Mouse (Mus musculus) cerebellum, adult 11-12 months (tissue): ENCODE measurements around the gene Dyrk1a.

Experiments used
- DNase-seq: peaks from one replicate; pipeline ENCODE4 v3.0.0; 2022

The Dyrk1a gene

DNA sequence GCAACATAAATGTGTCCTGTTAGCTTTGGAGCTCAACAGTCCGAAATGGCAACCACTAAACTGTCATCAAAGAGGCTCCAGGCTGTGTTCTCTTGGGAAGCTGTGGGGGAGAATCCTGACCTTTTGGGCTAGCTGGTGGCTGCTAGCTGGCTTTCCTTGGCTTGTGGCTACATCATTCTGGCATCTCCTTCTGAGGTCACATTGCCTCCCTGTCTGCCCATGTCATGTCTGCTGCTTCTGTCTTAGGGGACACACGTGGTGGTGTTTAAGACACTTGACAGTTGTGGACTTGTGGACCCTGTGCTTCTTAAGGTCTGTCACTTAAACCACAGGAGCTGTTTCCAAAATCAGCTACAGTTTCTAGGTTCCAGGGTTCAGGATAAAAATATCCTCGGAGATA, 21.7 kb downstream of the Dyrk1a start:
- no peak for DNase-seq

DNA sequence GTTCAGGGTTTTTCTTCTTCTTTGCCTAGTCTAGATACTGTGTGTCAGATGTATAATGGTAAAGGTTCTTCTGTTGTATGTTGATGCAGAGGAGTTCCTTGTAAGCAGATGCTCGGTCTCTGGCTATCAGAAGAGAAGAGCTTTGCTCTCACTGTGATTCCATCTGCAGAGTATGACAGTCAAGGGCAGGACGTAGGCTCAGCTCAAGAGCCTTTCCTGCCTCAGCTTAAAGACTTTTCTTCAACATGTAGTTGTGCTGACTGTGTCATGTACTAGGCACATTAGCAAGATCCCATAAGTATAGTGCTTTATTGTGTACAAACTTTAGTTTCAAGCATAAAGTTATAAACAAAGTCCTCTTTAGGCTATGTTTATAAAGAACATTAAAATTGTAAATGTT, 26.8 kb downstream of the Dyrk1a start:
- DNase-seq, result no peak

DNA sequence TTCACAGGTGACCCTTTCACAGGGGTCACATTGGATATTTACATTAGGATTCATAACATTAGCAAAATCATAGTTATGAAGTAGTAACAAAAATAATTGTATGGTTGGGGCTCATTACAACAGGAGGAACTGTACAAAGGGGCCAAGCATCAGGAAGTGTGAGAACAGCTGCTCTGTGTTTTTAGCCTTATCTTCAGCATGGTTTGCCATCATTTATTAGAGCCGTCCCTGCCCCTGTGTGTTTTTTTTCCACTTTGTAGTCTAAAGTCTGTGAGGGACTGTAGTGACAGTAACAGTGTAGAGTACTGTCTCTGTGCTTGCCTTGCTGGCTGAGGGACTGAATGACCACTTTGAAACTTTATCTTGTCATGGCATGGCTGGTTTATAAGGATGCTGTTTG, 27.8 kb downstream of the Dyrk1a start:
- no peak for DNase-seq

DNA sequence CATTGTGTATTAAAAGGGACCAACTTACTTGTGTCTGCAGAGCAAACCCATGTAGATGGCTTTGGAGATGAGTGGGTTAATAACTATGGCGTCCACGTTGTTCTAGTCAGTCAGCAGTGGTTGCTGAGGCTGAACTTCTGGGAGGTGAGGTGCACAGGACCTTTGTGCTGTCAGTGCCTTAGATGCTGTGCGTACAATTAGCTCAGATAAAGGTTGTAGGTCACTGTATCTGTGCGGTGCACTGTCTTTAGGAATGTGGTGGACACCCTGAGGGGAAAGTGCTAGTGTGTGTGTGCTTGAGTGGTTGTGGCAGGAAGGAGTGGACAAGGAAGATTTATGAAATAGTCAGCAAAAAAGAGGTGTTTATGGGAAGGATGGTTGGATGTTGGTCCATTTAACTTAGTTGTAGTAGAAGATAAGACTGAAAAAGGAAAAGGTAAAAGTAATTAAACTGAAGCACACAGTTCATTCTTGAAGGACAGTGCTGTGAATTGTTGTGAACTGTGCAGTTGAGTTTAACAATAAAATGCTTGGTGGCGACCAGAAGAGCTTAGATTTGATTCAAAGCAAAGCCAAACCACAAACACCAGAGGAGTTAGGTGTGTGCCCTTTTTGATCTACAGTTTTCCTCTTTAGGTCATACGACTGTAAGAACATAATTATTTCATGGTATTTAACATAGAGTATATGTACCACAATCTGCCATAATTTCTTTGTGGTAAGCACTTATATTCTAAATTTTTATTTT, 30.3 kb downstream of the Dyrk1a start:
- DNase-seq, result no peak

DNA sequence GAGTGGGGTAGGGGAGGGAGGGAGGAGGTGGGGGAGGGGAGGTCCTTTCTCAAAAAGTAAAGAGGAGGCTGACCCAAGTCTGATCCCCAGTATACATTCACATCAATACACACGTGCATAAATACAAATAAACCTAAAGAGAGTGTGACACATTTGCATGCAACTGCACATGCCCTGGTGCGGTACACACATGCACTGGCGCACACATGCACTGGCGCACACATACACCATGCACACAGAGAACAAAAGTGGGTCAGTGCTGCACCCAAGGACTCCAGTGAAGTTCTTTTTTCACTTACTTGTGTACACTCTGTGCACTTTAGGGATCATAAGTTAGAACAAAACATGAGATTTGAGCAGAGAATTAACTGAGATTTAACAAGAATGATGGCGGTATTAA, 31.3 kb downstream of the Dyrk1a start:
- DNase-seq, result no peak

DNA sequence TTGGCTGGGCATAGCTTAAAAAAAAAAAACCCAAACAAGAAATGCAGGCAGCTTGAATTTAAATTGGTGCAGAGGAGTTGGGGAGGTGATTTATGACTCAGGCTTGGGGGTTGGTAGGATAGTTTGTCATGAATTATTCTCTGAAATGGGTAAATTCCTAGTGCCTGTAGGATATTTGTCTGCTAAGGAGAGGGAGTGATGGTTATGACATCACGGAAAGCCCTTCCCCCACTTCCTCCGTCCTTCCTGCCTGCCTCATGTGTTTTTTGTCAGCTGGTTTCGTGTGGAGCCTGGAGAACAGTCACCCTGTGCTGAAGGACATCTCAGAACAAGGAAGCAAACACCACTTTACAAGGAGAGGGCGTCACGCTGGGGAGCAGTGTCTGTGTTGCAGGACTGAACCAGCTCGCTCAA, 31.7 kb downstream of the Dyrk1a start:
- DNase-seq, result no peak

DNA sequence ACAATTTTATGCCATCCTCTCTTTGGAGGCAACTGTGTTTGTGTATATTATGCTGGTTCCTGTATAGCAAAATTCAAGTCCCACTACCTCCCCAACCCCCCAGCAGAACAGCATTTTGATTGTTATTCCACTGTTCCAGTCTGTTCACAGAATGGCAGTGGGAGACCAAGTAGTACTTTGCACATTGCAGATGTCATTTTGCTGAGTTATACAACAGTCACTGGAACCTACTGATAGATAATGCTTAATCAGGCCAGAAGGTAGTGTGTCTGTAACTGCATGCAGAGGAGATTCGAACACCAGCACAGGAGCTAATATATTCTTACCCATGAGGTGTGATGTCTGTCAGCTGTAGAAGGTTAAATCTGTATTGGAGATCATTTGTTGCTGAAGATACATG, 32.4 kb downstream of the Dyrk1a start:
- no peak for DNase-seq

DNA sequence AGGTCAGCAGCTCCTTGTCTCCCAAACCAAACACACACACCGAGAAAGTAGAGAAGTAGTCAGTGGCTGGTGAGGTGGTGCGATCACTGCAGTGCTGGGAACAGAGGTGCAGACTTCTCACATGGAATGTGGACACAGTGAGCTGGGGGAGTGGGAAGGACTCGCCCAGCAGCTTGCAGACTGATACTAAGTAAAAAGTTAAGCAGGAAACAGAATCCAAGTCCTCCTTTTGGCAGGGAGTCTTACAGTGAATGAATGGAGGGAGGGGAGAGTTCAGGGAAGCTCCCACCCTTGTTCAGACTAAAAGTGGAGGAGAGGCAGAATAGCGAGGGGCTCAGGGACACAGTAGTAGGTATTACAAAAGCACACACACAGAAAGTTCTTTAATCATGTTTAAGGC, 32.9 kb downstream of the Dyrk1a start:
- no peak for DNase-seq

DNA sequence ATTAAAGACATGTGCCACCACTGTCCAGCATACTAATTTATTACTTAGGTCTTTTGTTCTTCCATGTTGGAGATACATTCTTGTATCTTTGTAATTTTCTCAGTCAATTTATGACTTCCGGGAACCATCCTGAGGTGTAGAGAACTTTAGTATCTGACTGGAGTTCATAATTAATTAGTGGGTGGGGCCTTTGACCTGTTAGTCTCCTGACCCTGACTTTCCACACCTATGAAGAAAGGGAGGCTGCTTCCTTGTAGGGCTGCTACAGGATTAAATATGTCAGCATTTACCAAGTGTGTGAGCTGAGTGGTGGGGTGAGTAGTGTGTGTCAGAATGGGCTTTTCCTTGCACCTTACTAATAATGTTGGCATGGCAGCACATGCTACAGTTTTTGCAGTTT, 36.4 kb downstream of the Dyrk1a start:
- DNase-seq, result no peak

DNA sequence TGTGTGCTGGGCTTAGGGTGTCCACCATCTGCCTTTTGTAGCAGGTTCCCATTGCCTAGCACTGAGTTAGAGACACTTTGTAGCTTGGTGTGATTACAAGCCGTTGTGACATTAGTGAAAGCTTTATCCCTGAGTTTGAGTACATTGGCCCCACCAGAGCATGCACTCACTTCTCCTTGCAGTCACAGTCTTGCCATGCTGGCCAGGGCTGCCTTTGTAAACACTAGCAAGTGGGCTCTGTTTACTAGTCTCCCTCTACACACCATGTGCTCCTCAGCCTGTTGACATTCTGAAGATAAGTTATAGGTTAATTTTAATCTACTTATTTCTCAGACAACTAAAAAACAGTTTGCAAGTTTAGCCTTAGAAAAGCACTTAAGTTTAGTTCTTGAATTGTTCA, 37.7 kb downstream of the Dyrk1a start:
- no peak for DNase-seq

DNA sequence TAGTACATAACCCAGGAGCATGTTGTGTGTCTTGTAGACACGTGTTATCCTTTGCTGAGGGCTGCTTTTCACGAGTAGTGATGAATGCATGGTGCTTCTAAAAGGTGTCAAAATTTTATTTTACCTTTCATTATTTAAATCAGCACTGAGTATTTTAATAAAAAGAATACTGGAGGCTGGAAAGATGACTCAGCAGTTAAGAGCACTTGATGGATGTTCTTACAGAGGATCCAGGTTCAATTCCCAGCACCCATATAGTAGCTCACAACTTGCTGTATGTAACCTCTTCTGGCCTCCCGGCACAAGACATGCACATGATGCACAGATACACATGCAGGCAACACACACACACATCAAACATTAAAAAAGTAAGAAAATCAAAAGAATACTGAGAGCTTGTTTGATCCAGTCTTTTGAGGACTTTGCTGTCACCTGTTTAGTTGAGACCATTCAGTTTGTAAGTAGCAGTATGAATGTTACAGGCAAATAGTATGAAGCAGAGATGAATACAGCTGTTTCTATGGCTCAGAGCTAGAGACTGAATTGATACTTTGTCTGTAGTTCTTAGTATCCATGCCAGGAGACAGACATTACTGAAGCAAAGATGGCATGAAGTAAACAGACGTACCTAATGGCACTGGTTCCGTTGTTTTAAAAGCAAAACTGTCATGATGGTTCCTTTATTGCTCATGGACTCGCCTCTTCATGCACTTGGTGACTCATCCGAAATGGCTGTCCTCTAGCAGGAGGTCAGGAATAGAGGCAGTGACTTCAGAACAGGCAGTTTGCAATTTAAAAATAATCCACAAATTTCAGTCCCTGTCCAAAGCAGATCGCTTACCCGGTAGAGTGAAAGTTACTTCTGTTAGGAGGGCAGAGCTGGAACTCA, 39.1 kb downstream of the Dyrk1a start:
- no peak for DNase-seq

DNA sequence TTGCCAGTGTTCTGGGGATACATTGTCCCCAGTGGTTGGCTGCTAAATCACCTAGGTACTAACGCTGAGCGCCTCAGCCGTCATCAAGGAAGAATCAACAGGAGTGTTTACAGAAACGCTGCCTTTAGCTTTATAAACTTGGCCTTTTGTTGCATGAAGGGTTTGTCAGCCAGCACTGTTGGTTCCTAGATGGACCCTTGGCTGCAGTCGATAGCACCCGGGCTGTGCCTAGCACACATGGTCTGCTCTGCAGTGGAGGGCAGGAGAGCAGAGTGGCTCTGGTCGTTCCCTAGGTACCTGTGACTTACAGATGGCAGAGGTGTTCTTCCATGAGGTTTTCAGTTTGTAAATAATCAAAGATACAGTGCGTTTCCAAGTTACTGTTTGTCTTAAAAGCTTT, 42.8 kb downstream of the Dyrk1a start:
- no peak for DNase-seq

DNA sequence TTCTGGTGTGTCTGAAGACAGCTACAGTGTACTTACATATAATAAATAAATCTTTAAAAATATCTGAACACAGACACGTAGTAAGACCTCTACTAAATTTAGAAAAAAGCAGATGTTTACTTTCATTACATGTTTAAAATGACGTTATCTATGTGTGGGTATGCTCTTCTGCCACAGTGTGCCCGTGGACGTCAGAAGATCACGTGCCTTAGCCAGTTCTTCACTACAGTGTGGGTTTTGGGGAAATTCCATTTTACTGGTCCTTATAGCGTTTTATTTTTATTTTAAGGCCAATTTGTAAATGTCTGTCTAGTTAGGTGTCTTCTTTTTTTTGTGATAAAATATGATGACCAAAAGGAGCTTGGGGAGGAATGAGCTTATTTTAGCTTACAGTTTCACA, 47.4 kb downstream of the Dyrk1a start:
- no peak for DNase-seq

DNA sequence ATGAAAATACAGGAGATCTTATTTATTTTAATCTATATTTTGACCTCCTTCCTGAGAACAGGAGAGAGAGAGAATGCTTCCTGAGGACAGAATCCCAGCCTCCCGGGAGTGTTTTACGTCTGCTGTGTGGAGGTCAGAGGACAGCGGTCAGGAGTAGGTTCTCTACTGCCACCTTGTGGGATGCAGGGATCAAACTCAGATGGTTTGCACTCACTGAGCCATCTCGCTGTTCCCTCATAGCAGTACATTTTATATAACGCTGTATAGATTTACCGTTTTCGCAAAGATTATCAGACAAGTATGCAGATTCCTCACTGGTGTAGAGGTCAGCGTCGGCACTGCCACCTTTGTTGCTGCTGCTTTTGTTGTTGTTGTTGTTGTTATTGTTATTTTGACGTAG, 48.7 kb downstream of the Dyrk1a start:
- DNase-seq, result peak; percentile 70

DNA sequence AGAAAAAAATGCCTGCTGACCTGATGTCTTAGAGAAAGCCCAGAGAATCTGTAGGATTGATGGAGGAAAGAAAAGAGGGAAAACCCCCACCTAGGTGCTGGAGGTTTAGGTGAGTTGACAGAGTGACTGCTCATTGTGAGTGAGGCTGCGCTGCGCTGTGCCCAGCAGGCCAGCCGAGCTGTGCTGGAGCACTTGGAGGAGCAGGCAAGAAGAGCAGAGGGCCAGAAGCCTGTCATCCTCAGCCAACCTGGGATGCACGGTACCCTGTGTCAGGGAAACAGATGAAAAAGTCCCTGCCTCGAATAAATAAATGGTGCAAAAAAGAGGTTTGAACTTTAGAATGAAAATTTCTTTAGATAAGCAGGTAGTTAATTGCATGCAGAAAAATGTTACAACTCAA, 49.5 kb downstream of the Dyrk1a start:
- peak; percentile 32 for DNase-seq

DNA sequence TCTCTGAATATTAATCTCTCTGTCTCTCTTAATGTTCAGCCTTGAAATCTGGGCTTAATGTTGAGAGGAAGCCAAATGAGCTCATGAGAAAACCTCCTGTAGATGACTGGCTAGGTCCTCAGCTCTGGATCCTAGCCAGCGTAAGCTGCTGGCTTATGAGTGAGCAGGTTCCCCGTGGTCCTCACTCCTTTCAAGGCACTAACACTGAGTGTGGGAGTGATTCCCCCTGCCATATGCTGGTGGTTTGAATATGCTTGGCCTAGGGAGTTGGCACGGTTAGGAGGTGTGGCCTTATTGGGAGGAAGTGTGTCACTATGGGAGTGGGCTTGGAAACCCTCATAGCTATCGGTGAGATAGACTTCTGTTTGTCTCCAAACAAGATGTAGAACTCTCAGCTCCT, 55.1 kb downstream of the Dyrk1a start:
- DNase-seq, result peak; percentile 77

DNA sequence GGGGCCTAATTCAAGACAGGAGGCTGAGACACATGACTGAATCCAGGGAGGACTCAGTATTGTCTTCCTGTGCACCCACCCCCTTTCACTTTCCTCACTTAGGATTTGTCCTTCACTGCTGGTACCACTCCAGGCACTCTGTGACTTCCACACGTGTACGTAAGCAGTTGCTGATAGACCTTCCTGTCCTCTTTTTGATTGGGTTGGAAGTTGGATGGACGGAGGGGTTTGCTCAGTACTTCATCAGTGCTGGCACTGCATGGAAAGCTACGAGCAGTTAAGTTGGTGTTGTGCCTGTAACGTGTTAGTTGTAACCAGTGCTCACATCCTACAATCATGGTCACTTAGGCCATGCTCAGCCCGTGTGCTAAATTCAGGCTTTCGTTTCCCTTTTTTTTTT, 55.8 kb downstream of the Dyrk1a start:
- no peak for DNase-seq

DNA sequence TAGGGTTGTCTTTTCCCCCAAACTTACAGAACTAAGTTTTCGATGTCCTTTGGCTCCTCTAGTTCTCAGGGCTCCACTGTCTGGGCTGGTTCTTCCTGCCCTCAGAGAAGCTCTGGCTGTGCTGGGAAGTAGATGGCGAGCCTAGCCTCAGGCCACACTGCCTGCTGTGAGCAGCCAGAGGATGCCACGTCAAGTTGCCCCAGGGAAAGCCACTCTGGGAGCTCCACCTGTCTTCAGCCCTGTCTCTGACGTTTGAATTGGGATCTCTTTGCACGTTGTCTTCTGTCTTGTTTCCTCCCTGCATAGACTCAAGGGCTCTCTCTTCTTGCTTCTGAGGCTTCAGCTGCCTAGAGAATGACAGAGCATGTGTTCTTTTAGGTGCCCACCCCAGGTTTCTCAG, 57.9 kb downstream of the Dyrk1a start:
- no peak for DNase-seq

DNA sequence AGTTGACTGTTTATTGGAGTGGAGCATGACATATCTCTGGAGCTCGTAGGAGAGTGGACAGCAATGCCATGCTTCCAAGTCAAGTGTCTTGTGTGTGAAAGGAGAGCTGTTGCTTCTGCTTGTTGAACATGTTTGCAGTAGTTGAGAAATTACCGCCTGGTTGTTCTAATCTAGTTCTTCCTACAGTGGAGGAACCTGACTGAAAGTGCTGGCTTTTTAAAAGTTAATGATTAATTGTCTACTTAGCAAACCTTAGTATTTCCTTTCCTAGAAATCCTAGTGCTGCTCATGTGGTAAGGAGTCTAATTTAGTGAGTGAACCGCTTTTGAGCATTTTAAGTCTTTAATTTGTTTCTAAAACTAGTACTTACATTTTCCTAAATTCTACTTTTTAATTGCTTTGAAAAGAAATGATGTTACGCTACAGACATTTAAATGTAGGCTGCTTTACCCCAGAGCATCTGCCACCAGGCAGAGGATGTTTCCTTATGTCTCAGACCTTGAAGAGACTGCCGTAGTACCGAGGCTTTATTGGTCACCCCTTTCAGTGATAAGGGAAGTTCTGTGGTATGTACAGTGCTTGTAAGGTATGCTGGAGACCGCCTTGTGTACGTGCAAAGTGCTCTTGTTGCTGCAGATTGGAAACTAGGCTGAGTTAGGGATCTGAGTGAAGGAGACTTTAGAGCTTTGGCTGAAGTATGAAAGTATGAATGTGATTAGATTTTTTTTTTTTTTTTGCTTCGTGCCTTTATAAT, 59.3 kb downstream of the Dyrk1a start:
- DNase-seq, result no peak

DNA sequence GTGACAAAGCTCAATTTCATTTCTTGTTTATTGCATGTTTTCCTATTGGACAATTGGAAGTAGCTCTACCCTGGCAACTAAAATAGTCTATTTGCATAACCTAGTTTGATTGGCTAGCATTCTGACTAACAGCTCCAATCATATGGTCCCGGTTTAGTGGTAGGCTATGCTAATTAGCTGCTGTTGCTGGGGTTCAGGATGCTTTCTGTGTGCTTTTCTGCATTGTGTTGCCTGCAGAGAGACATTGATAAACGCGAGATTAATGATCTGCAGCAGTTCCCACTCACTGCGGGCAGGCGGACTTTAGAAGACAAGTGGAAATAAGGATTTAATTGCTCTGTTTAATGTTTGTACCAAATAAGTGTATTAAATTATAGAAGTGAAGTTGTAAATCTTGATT, 62.2 kb downstream of the Dyrk1a start:
- DNase-seq, result peak; percentile 57

DNA sequence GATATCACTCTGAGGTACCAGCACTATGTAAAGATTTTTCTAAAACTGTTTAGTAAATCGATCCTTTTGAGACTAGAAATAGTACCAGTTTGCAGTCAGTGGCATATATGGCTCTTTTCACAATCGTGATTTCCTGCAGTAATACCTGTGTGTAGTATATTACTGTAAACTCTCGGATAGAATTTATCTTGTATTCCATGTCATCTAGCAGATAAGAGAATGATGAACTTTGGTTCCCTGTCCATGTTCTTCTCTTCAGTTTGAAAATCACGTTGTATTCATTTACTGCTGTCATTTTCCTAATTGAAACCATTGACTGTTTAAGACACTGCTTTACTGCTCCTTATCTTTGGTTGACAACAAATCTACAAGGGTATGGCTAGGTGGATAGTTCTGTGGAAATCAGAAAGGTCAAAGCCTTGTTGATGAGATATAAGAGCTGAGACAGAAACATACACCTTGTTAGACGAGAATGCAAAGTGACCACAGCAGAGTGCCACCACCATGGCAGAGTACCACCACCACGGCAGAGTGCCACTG, 62.7 kb downstream of the Dyrk1a start:
- DNase-seq, result no peak

DNA sequence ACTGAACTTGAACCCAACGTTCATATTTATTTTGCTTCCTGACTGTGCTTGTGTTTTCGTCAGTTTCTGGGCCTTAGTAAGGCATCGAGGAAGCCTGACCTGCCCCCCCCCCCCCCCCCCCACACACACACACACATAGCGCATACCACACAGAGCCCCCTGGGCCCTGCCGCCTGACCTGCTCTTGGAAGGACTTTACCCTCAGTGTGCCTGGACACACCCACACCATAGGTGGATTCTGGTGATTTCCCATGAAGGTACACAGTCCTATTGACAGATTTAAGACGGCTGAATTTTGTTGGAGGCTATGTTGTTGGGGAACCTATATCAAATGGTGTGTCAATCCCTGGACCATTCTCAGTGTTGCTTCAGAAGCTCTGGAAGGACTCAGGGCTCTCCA, 63.2 kb downstream of the Dyrk1a start:
- no peak for DNase-seq

DNA sequence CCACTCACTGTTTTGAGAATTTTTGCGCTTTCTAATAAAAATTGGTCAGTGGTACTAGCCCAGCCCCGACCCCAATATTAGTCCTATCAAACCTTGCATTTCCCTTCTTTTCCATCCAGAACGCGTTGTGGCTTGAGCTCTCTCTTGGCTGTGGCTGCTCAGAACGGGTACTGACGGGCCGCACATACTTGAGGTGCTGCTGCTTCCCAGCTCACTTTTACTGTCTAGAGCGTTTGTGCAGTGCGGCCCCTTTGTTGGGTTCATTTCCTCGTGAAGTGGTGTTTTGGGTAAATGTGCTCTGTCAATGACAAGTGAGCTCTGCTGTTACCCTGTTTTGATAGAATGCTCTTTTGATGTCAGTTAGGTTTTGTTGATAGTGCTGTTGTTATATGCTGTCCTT, 67.6 kb downstream of the Dyrk1a start:
- DNase-seq, result no peak
